In the genomic region with DNA sequence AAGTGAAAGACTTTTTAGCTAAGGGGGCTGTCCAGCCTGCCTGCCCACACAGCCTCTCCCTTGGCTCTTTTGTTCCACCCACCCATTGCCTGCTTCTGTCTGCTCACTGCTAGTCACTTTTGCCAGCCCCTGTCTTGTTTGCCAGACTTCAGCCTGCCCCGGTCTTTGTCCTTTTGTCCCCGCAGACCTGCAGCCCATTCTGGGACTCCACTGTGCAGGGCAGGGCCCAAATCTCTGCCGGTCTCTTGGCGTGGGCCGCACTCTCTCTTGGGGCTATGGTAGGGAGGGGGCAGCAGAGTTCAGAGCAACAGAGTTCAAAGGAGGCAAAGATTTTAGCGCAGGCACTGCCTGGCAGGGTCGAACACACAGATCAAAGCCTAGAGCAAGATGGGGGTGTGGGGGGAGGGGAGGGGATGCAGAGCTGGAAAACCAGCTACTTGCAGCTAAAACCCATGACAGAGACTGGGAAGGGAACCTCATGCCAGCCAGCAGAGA, we compare ENCODE assay signal across 8 mouse cellular contexts. TPM values are rescaled to one million over a fixed set of nuclear protein-coding genes. Genes with fewer than 3 reads are reported as not detected.
DNase-seq lines count a peak whose midpoint lies in the region; ATAC-seq lines count a peak whose summit lies in the region.

No protein-coding gene starts in this region.

- H3K4me3 ChIP-seq in embryonic facial prominence, embryonic 10.5 days: peak overlapping the region; percentile 48
- H3K4me3 ChIP-seq in midbrain, embryonic 14.5 days (replicated peaks; ENCODE audit: low read depth, low read length): peak overlapping the region; percentile 25

- H3K27ac ChIP-seq in embryonic facial prominence, embryonic 10.5 days (replicated peaks): peak overlapping the region; percentile 93
- peak overlapping the region; percentile 81 for H3K27ac ChIP-seq in midbrain, embryonic 14.5 days (replicated peaks; ENCODE audit: low read depth, low read length)

- peaks cover 14% of the 10 kb centered on the region for H3K4me1 ChIP-seq in embryonic facial prominence, embryonic 10.5 days
- H3K4me1 ChIP-seq in midbrain, embryonic 14.5 days (ENCODE audit: control insufficient read depth, insufficient read depth, low read length): 0 out of 2 replicates have a peak, but pooled peaks cover 7% of the 10 kb centered on the region

- under 1% methylated on average over 7 of the region's 7 CpGs for WGBS in embryonic facial prominence, embryonic 10.5 days
- WGBS in midbrain, embryonic 14.5 days: 2% methylated on average over 7 of the region's 7 CpGs

- peak; percentile 5 for DNase-seq in right cerebral cortex, adult 18-20 months
- DNase-seq in right cerebral cortex, postnatal 25 days: no peak
- DNase-seq in embryonic facial prominence, embryonic 10.5 days (ENCODE audit: low spot score): peak; percentile 77
- peak; percentile 20 to 36 for DNase-seq in heart, postnatal 10 days
- DNase-seq in layer of hippocampus, postnatal 14 days (ENCODE audit: low spot score in 2 of 2): peak; percentile 31 to 41
- DNase-seq in midbrain, embryonic 14.5 days: peak; percentile 71
- no peak for DNase-seq in thymus, postnatal 14 days

- H3K4me2 ChIP-seq in midbrain, embryonic 14.5 days (ENCODE audit: low read length): peak overlapping the region; percentile 61

- ATAC-seq in midbrain, embryonic 14.5 days (ENCODE audit: low FRiP score, low TSS enrichment): peak; percentile 90
- no peak for ATAC-seq in activated CD4-positive, CD25-positive, alpha-beta regulatory T cell, adult 4 months

- H3K9ac ChIP-seq in midbrain, embryonic 14.5 days (replicated peaks; ENCODE audit: low read length): peak overlapping the region; percentile 64

- H3K36me3 ChIP-seq in embryonic facial prominence, embryonic 10.5 days (replicated peaks): no peaks in the 10 kb centered on the region
- H3K36me3 ChIP-seq in midbrain, embryonic 14.5 days (ENCODE audit: control insufficient read depth, insufficient read depth, low read length): no peaks in the 10 kb centered on the region

- no peaks in the 10 kb centered on the region for H3K27me3 ChIP-seq in embryonic facial prominence, embryonic 10.5 days (replicated peaks; ENCODE audit: low read depth, poor library complexity, severe bottlenecking)
- no peaks in the 10 kb centered on the region for H3K27me3 ChIP-seq in midbrain, embryonic 14.5 days (ENCODE audit: control insufficient read depth, insufficient read depth, low read length)

- intact Hi-C loops in heart, postnatal 10 days (cut with DNase I): no loop called here

- H3K9me3 ChIP-seq in embryonic facial prominence, embryonic 10.5 days: no peaks in the 10 kb centered on the region
- H3K9me3 ChIP-seq in midbrain, embryonic 14.5 days (ENCODE audit: control insufficient read depth, low read length): no peaks in the 10 kb centered on the region

RNA-seq across cellular contexts. Expression of a gene that starts 11.2 kb away (rescaled TPM):
- not detected in 2 replicates for polyA plus RNA-seq in embryonic facial prominence, embryonic 10.5 days (2016; fragmentation: Nextera tagmentation; extraction: Ambion mirVana)
- not detected for total RNA-seq in heart, postnatal 10 days (2021)
- not detected for total RNA-seq in layer of hippocampus, postnatal 14 days (2021)
- not detected in 2 replicates for polyA plus RNA-seq in midbrain, embryonic 14.5 days (2014; fragmentation: Nextera tagmentation; extraction: Ambion mirVana)
- not detected for polyA plus RNA-seq in activated CD4-positive, CD25-positive, alpha-beta regulatory T cell, adult 4 months (2017; shearing (Covaris generic))

RNA-seq across cellular contexts. Expression of a gene that starts 20.0 kb away (rescaled TPM):
- not detected in 2 replicates for polyA plus RNA-seq in embryonic facial prominence, embryonic 10.5 days (2016; fragmentation: Nextera tagmentation; extraction: Ambion mirVana)
- not detected for total RNA-seq in heart, postnatal 10 days (2021)
- not detected for total RNA-seq in layer of hippocampus, postnatal 14 days (2021)
- not detected in 2 replicates for polyA plus RNA-seq in midbrain, embryonic 14.5 days (2014; fragmentation: Nextera tagmentation; extraction: Ambion mirVana)
- polyA plus RNA-seq in activated CD4-positive, CD25-positive, alpha-beta regulatory T cell, adult 4 months (2017; shearing (Covaris generic)): under 1 TPM; 0.10 to 0.20 TPM

RNA-seq across cellular contexts. Expression of a gene that starts 37.9 kb away (rescaled TPM):
- not detected in 2 replicates for polyA plus RNA-seq in embryonic facial prominence, embryonic 10.5 days (2016; fragmentation: Nextera tagmentation; extraction: Ambion mirVana)
- not detected for total RNA-seq in heart, postnatal 10 days (2021)
- not detected for total RNA-seq in layer of hippocampus, postnatal 14 days (2021)
- polyA plus RNA-seq in midbrain, embryonic 14.5 days (2014; fragmentation: Nextera tagmentation; extraction: Ambion mirVana): not detected in 2 replicates
- polyA plus RNA-seq in activated CD4-positive, CD25-positive, alpha-beta regulatory T cell, adult 4 months (2017; shearing (Covaris generic)): not detected

Comparison
In these comparisons a context has a peak if more than half of its experiments do, and no peak if none do; other contexts are left out.
1. DNase-seq: peak in right cerebral cortex, adult 18-20 months (single experiment), embryonic facial prominence, embryonic 10.5 days (single experiment), heart, postnatal 10 days (2 of 2), layer of hippocampus, postnatal 14 days (2 of 2) and midbrain, embryonic 14.5 days (single experiment); none in right cerebral cortex, postnatal 25 days (single experiment) and thymus, postnatal 14 days (single experiment).